Mouse (Mus musculus) E14TG2a.4 (cell line): ENCODE results near the gene Sema3c.
"Not testable (repeated sequence)": the region's sequence is repeated elsewhere in the genome, so short reads cannot be mapped to it uniquely, and the experiment has no call there.

Source experiments
- H3K27me3 ChIP-seq: 2 replicates; pipeline ENCODE4 v1.6.1; 2014; ENCODE audit warnings: low read length, control low read depth; ENCODE audit not compliant: insufficient read depth
- H3K36me3 ChIP-seq: 2 replicates; pipeline ENCODE4 v1.6.1; 2014; ENCODE audit warnings: low read length, control low read depth; ENCODE audit not compliant: insufficient read depth
- H3K4me1 ChIP-seq: replicated peaks from 2 replicates; pipeline ENCODE4 v1.6.1; 2014; ENCODE audit warnings: low read depth, low read length, control low read depth
- H3K4me3 ChIP-seq: replicated peaks from 2 replicates; pipeline ENCODE4 v1.5.1; 2014; ENCODE audit warnings: mild to moderate bottlenecking, low read length
- H3K9me3 ChIP-seq: 2 replicates; pipeline ENCODE4 v1.6.1; 2014; ENCODE audit warnings: low read length, control low read depth
- CTCF ChIP-seq: conservative IDR thresholded peaks from 2 replicates; pipeline ENCODE4 v1.5.1; 2014; ENCODE audit warnings: low read length
- NANOG ChIP-seq: IDR thresholded peaks from 2 replicates; pipeline ENCODE4 v1.6.1; 2014; ENCODE audit warnings: borderline replicate concordance, low read length, mixed read lengths
- POU5F1 ChIP-seq: IDR thresholded peaks from 2 replicates; pipeline ENCODE4 v1.6.1; 2014; ENCODE audit warnings: low read length, borderline replicate concordance

Sema3c gene

DNA sequence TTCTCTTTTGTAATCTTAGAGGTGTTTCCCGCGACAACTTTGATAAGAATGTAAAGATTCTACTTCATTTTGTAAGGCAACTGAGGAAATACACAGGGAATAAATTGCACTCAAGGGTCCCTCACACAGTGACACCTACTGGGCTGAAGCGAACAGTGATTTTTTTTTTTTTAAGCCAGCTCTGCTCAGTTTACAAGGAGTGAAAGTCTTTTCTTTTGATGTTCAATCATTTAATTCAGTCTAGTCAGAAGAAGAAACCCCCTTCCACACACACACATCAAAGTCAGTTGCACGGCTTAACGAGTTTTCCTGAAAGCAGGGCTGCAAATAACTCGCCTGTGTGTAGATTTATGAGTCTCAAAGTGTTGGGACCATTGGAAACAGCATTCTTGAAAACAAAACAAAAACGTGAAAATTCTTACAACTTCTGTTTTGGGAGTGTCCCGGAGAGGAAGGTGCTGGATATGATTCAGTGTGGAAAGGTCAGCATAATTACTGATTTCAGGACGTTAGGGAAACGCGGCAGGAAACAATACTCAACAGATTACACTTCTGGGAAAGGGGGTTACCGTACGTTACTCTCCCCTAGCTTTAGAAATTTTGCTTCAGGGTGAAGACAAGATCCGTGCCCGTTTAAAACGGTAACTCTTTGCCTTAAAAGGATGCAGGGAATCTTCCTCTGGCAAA is at the start of gene Sema3c:
TSS of gene Sema3c (plus strand) at position 588 of the 687 bp plus-strand sequence.
- no peaks in the 10 kb centered on the region for H3K9me3 ChIP-seq
- peaks cover 9% of the 10 kb centered on the region; the same call in 1 of the 2 replicates for H3K4me1 ChIP-seq
- peak within 1 kb of the TSS; percentile 81 for H3K4me3 ChIP-seq
- TF ChIP-seq POU5F1 = no peak
- TF ChIP-seq CTCF = peak; percentile 43
- no peak for TF ChIP-seq NANOG
- no peaks in the 10 kb centered on the region for H3K36me3 ChIP-seq
- H3K27me3 ChIP-seq = peaks cover 28% of the 10 kb centered on the region

DNA sequence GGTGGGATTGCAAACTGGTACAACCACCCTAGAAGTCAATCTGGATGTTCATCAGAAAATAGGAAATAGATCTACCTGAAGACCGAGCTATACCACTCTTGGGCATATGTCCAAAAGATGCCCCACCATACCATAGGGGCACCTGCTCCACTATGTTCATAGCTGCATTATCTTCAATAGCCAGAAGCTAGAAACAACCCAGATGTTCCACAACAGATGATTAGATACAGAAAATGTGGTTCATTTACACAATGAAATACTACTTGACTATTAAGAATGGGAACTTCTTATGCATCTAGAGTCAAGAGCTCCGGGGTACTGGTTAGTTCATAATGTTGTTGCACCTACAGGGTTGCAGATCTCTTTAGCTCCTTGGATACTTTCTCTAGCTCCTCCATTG is 42.9 kb upstream of the Sema3c start:
- H3K4me3 ChIP-seq, H3K9me3 ChIP-seq, H3K36me3 ChIP-seq, H3K4me1 ChIP-seq, H3K27me3 ChIP-seq: not testable (repeated sequence)

DNA sequence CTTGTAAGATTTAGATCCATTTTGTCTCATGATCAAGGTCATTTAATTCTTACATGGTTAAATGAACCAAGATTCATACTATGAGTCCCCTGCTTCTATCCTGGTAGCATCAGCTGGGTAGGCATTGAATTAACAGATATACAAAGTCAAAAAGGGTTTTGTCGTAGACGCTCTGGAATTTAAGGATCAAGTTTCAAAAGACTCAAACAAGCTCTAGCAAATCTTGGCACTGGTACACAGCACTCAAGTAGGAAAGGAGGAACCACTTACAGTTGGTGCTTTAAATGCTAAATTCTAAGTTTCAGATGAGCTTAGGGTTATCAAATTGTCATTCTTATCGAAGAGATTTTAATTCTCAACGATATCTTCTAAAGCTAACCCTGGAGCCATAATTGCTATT is 30.9 kb upstream of the Sema3c start:
- H3K36me3 ChIP-seq = no peaks in the 10 kb centered on the region
- no peak for TF ChIP-seq POU5F1
- no peak for TF ChIP-seq NANOG
- TF ChIP-seq CTCF = no peak
- no peak overlapping the region for H3K4me3 ChIP-seq
- H3K9me3 ChIP-seq = no peaks in the 10 kb centered on the region
- H3K4me1 ChIP-seq = no peaks in the 10 kb centered on the region
- no peaks in the 10 kb centered on the region for H3K27me3 ChIP-seq

DNA sequence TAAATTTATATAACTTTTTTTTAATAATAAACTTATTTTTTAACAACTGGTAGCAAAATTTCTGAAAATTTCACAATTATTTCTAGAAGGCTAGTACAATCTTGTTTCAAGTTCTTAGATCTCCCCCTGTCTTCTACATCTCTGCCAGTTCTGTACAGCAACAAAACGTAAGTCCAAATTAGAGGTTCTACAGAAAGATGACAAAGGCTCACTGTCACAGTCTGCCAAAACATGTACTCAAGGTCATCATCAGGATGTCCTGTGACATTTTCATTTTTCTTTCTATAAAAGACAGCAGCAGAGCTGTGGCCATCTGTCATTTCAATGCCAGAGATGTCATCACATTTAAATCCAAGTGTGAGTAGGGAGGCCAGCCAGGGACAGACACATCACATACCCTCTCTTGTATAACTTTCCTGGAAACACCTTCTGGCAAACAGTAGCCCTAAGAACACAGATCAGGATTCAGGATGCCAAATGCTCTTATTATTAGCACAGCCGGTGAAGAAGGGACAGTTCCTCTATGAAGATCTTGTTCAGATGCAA is 29.1 kb upstream of the Sema3c start:
- H3K4me3 ChIP-seq = no peak overlapping the region
- no peaks in the 10 kb centered on the region for H3K36me3 ChIP-seq
- no peaks in the 10 kb centered on the region for H3K27me3 ChIP-seq
- TF ChIP-seq CTCF = no peak
- TF ChIP-seq NANOG = no peak
- no peak for TF ChIP-seq POU5F1
- no peaks in the 10 kb centered on the region for H3K9me3 ChIP-seq
- H3K4me1 ChIP-seq = no peaks in the 10 kb centered on the region

- Histone ChIP-seq H3K9me3 (no peaks in the 10 kb centered on the region), H3K36me3 (no peaks in the 10 kb centered on the region), H3K4me1 (no peaks in the 10 kb centered on the region), H3K4me3 (no peak overlapping the region), H3K27me3 (no peaks in the 10 kb centered on the region)
- TF ChIP-seq NANOG = no peak
- TF ChIP-seq POU5F1 = no peak
- no peak for TF ChIP-seq CTCF
Observed at GRCm38 (mm10) chr5:17551693-17552092, 22.4 kb upstream of the Sema3c start.

DNA sequence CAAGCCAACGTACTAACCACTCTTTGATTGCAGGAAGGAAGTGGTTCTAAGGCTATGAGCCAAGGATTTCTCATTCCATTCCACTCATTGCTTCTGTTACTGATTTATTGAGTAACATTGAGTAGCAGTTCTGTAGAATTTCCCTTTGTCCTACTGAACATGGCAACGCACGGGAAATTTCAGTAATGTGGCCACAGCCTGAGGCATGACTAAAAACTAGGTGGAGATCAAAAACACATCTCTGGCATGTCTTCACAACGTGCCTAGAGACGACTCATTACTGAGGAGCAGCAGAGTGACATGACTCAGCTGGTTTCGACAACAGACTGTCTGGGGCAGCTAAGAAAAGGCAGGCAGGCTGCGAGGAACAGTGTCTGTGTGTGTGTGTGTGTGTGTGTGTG is 18.0 kb upstream of the Sema3c start:
- no peak for TF ChIP-seq CTCF
- no peak for TF ChIP-seq POU5F1
- no peak for TF ChIP-seq NANOG
- Histone ChIP-seq H3K4me3 (no peak overlapping the region), H3K9me3 (no peaks in the 10 kb centered on the region), H3K4me1 (no peaks in the 10 kb centered on the region), H3K36me3 (no peaks in the 10 kb centered on the region), H3K27me3 (no peaks in the 10 kb centered on the region)

GRCm38 (mm10) chr5:17556715-17557265 is 17.3 kb upstream of the Sema3c start:
- Histone ChIP-seq H3K9me3 (no peaks in the 10 kb centered on the region), H3K4me1 (no peaks in the 10 kb centered on the region), H3K36me3 (no peaks in the 10 kb centered on the region), H3K4me3 (no peak overlapping the region), H3K27me3 (no peaks in the 10 kb centered on the region)
- no peak for TF ChIP-seq NANOG
- TF ChIP-seq CTCF = no peak
- TF ChIP-seq POU5F1 = no peak

DNA sequence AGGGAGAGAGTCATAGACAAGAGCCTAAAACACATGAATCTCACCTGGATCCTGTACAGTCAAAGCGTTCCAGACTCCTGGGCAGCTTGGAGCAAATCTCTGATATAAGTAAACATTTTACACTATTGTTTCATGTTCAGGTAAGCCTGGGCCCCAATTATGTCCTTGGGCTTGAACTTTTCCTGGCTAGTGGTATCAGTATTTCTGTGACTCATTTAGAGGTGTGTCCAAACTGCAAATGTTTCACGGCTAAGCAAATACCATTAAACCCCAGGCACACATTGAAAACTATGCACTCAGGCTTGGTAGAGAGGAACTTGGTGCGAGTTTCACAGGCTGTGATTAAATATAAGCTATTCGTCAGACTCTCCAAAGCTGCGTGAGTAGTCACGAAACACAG is 2.5 kb upstream of the Sema3c start:
- Histone ChIP-seq H3K36me3 (no peaks in the 10 kb centered on the region), H3K9me3 (no peaks in the 10 kb centered on the region), H3K4me3 (no peak overlapping the region), H3K4me1 (peaks cover 9% of the 10 kb centered on the region; the same call in 1 of the 2 replicates), H3K27me3 (peaks cover 28% of the 10 kb centered on the region)
- no peak for TF ChIP-seq POU5F1
- TF ChIP-seq CTCF = no peak
- TF ChIP-seq NANOG = no peak

DNA sequence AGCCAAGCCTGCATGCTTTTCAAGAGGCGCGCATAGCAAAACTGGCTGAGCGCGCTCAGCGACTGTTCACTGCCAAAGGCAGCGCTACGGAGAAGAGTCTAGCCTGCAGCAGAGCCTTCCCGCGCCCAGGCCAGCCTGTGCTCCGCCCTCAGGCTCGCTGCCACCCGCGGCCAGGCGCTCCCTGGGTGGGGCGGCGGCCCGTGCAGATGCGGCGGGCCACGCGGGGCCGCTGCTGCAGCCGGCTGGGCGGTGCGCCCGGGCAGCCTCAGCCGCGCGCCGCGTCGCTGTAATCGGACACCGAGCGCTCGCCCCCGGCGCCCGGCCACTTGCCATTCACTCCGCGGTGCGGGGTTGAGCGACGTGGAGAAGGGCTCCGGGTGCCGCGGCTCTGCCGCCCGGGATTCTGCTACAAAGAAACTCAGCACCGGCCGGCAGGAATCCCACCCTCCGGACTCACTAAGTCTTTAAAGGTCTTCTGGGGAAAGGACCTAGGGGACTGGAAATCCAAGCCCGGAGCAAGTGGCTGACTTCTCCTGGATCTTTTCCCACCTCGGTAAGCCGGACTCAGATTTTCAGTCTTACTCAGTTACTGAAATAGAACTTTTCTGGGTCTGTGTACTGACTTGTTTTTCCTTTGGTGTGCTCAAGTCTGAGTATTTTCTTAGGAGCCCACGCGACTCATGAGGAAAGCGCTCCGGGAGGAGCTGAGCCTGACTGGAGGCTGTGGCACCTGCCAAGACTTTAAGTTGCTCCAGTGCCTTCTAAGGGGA is 517 bp downstream of the Sema3c start:
- Histone ChIP-seq H3K4me1 (peaks cover 9% of the 10 kb centered on the region; the same call in 1 of the 2 replicates), H3K4me3 (peak overlapping the region; percentile 81), H3K9me3 (no peaks in the 10 kb centered on the region), H3K27me3 (peaks cover 28% of the 10 kb centered on the region), H3K36me3 (no peaks in the 10 kb centered on the region)
- TF ChIP-seq POU5F1 (no peak), CTCF (no peak), NANOG (no peak)
